Mouse (Mus musculus) hindlimb bud, embryonic 11.5 days (tissue): ENCODE measurements around the gene Fzd4.

ENCODE experiments used
- DNase-seq: peaks from one replicate; pipeline ENCODE4 v3.0.0-alpha.2; 2012; ENCODE audit warnings: low read depth, low spot score; ENCODE audit errors: extremely low spot score

Gene Fzd4

GRCm38 (mm10) chr7:89404081-89404733 lies at the start of gene Fzd4, which contains the start of gene Tmem135:
TSS of gene Fzd4 (plus strand) at chr7:89404355.
TSS of gene Tmem135 (minus strand) at chr7:89404222.
- DNase-seq: peak; percentile 75

- DNase-seq: no peak
Measured at GRCm38 (mm10) chr7:89355519-89356255, 48.5 kb upstream of the Fzd4 start.

GRCm38 (mm10) chr7:89356307-89356706 lies 47.8 kb upstream of the Fzd4 start:
- DNase-seq: no peak

GRCm38 (mm10) chr7:89363975-89364374 lies 40.2 kb upstream of the Fzd4 start:
- DNase-seq: no peak

- no peak for DNase-seq
Measured at GRCm38 (mm10) chr7:89365135-89365880, 38.8 kb upstream of the Fzd4 start.

- no peak for DNase-seq
Measured at GRCm38 (mm10) chr7:89367643-89368042, 36.5 kb upstream of the Fzd4 start.

GRCm38 (mm10) chr7:89370086-89370485 lies 34.1 kb upstream of the Fzd4 start:
- no peak for DNase-seq

GRCm38 (mm10) chr7:89370917-89371316 lies 33.2 kb upstream of the Fzd4 start:
- no peak for DNase-seq

- DNase-seq: no peak
Measured at GRCm38 (mm10) chr7:89371623-89372295, 32.4 kb upstream of the Fzd4 start.

- DNase-seq: no peak
Measured at GRCm38 (mm10) chr7:89380935-89381705, 23.0 kb upstream of the Fzd4 start.

- DNase-seq: no peak
Measured at GRCm38 (mm10) chr7:89382892-89383291, 21.3 kb upstream of the Fzd4 start.

GRCm38 (mm10) chr7:89388981-89389380 lies 15.2 kb upstream of the Fzd4 start:
- no peak for DNase-seq

- DNase-seq: no peak
Measured at GRCm38 (mm10) chr7:89390660-89391059, 13.5 kb upstream of the Fzd4 start.

GRCm38 (mm10) chr7:89391281-89391680 lies 12.9 kb upstream of the Fzd4 start:
- no peak for DNase-seq

GRCm38 (mm10) chr7:89391831-89392230 lies 12.3 kb upstream of the Fzd4 start:
- DNase-seq: no peak

GRCm38 (mm10) chr7:89392388-89392787 lies 11.8 kb upstream of the Fzd4 start:
- no peak for DNase-seq

- no peak for DNase-seq
Measured at GRCm38 (mm10) chr7:89392825-89393224, 11.3 kb upstream of the Fzd4 start.

GRCm38 (mm10) chr7:89395399-89395798 lies 8.8 kb upstream of the Fzd4 start:
- DNase-seq: no peak

GRCm38 (mm10) chr7:89396386-89396785 lies 7.8 kb upstream of the Fzd4 start:
- DNase-seq: no peak

- DNase-seq: no peak
Measured at GRCm38 (mm10) chr7:89397837-89398534, 6.2 kb upstream of the Fzd4 start.
